Mouse (Mus musculus): ENCODE measurements around the gene 4833439L19Rik. TPM values are rescaled to one million over a fixed set of nuclear protein-coding genes. Genes with fewer than 3 reads are reported as not detected.

The 4833439L19Rik gene
- polyA plus RNA-seq, 1 experiment from 2014 or later = 146 TPM

GRCm38 (mm10) chr13:54501352-54501751, 63.9 kb downstream of the 4833439L19Rik start:
- Histone ChIP-seq H3K27ac (no peak overlapping the region), H3K4me1 (peaks cover 22% of the 10 kb centered on the region), H3K36me3 (no peaks in the 10 kb centered on the region), H3K27me3 (ENCODE audit: insufficient read depth, poor library complexity, severe bottlenecking) (0 out of 2 replicates have a peak, but pooled peaks cover 8% of the 10 kb centered on the region), H3K9me3 (no peaks in the 10 kb centered on the region), H3K4me3 (no peak overlapping the region)
- DNase-seq (ENCODE audit: low spot score) = no peak
- WGBS = 57% methylated on average over 2 of the region's 2 CpGs

Small RNAs within 50 kb of the gene (microRNA-seq; reads per million reads assigned to microRNA genes)
- gene Gm24195 = not detected

Other genes starting within 250 kb of the 4833439L19Rik start
- 2.5 and 3.0 TPM in 2 replicates for gene Cplx2, start 194.1 kb downstream of the 4833439L19Rik start, polyA plus RNA-seq (2016; fragmentation: Nextera tagmentation; extraction: Ambion mirVana)
- 117 and 141 TPM in 2 replicates for gene Thoc3, start 96.6 kb downstream of the 4833439L19Rik start, polyA plus RNA-seq (2016; fragmentation: Nextera tagmentation; extraction: Ambion mirVana)
- gene Simc1, start 61.7 kb downstream of the 4833439L19Rik start, polyA plus RNA-seq (2016; fragmentation: Nextera tagmentation; extraction: Ambion mirVana) = 5.9 and 10.4 TPM in 2 replicates
- gene Arl10, start 9.6 kb upstream of the 4833439L19Rik start, polyA plus RNA-seq (2016; fragmentation: Nextera tagmentation; extraction: Ambion mirVana) = 22.8 and 30.1 TPM in 2 replicates
- 79.6 and 112 TPM in 2 replicates for gene Nop16, start 24.7 kb upstream of the 4833439L19Rik start, polyA plus RNA-seq (2016; fragmentation: Nextera tagmentation; extraction: Ambion mirVana)
- gene Higd2a, start 24.8 kb upstream of the 4833439L19Rik start, polyA plus RNA-seq (2016; fragmentation: Nextera tagmentation; extraction: Ambion mirVana) = 179 and 208 TPM in 2 replicates
- 32.1 and 36.5 TPM in 2 replicates for gene Cltb, start 45.9 kb upstream of the 4833439L19Rik start, polyA plus RNA-seq (2016; fragmentation: Nextera tagmentation; extraction: Ambion mirVana)
- 58.7 and 68.8 TPM in 2 replicates for gene Faf2, start 56.3 kb upstream of the 4833439L19Rik start, polyA plus RNA-seq (2016; fragmentation: Nextera tagmentation; extraction: Ambion mirVana)
- gene Rnf44, start 128.5 kb upstream of the 4833439L19Rik start, polyA plus RNA-seq (2016; fragmentation: Nextera tagmentation; extraction: Ambion mirVana) = 68.1 and 96.1 TPM in 2 replicates
- gene Cdhr2, start 136.0 kb upstream of the 4833439L19Rik start, polyA plus RNA-seq (2016; fragmentation: Nextera tagmentation; extraction: Ambion mirVana) = 0.06 and 1.2 TPM in 2 replicates
- gene Gprin1, start 184.4 kb upstream of the 4833439L19Rik start, polyA plus RNA-seq (2016; fragmentation: Nextera tagmentation; extraction: Ambion mirVana) = 0.03 and 0.06 TPM in 2 replicates
- 0.13 TPM in 1 of 2 replicates, not detected in the other for gene Sncb, start 201.2 kb upstream of the 4833439L19Rik start, polyA plus RNA-seq (2016; fragmentation: Nextera tagmentation; extraction: Ambion mirVana)
- not detected in 2 replicates for gene Eif4e1b, start 218.6 kb upstream of the 4833439L19Rik start, polyA plus RNA-seq (2016; fragmentation: Nextera tagmentation; extraction: Ambion mirVana)
- gene Tspan17, start 223.9 kb upstream of the 4833439L19Rik start, polyA plus RNA-seq (2016; fragmentation: Nextera tagmentation; extraction: Ambion mirVana) = 5.2 and 5.6 TPM in 2 replicates

Data from heart, embryonic 10.5 days (tissue).